Mouse (Mus musculus) olfactory bulb, adult 2 months (tissue): ENCODE measurements around the gene Bdp1. TPM values are rescaled to one million over a fixed set of nuclear protein-coding genes. Genes with fewer than 3 reads are reported as not detected.

Experiments used
- H3K27ac ChIP-seq: fragments of 200-500 bp; 2 replicates; pipeline ENCODE4 v1.5.1; 2012; ENCODE audit warnings: low read depth, low read length; ENCODE audit not compliant: insufficient read depth
- H3K4me1 ChIP-seq: fragments of 200-500 bp; 2 replicates; pipeline ENCODE4 v1.6.1; 2012; ENCODE audit warnings: low read length; ENCODE audit not compliant: control insufficient read depth, insufficient read depth
- H3K4me3 ChIP-seq: fragments of 200-500 bp; 2 replicates; pipeline ENCODE4 v1.5.1; 2012; ENCODE audit warnings: mild to moderate bottlenecking, low read depth, low read length, moderate library complexity; ENCODE audit not compliant: insufficient read depth
- CTCF ChIP-seq: fragments of 200-500 bp; IDR thresholded peaks from 2 replicates; pipeline ENCODE4 v1.5.1; 2012; ENCODE audit warnings: low read depth, mild to moderate bottlenecking, low read length, moderate library complexity; ENCODE audit not compliant: insufficient read depth
- POLR2A ChIP-seq: fragments of 200-500 bp; IDR thresholded peaks from 2 replicates; pipeline ENCODE4 v1.6.1; 2012; ENCODE audit warnings: mild to moderate bottlenecking, low read depth, low read length, moderate library complexity; ENCODE audit not compliant: insufficient read depth
- WGBS: fragments of 180-500 bp; shearing (Covaris S2); methylation state at CpG from one replicate; pipeline ENCODE4 v1.1.7; 2018; 5-methylcytosine and 5-hydroxymethylcytosine counted together
- polyA plus RNA-seq: library from polyadenylated mRNA; stranded (reverse); fragments of >200 nt; gene quantifications from 2 replicates; pipeline ENCODE4 v1.2.4, GENCODE M21; 2012; ENCODE audit warnings: low replicate concordance; ENCODE audit not compliant: missing spikeins, insufficient read depth, insufficient read length

Gene Bdp1
- 52.5 TPM in 1 of 2 replicates, not detected in the other for polyA plus RNA-seq

DNA sequence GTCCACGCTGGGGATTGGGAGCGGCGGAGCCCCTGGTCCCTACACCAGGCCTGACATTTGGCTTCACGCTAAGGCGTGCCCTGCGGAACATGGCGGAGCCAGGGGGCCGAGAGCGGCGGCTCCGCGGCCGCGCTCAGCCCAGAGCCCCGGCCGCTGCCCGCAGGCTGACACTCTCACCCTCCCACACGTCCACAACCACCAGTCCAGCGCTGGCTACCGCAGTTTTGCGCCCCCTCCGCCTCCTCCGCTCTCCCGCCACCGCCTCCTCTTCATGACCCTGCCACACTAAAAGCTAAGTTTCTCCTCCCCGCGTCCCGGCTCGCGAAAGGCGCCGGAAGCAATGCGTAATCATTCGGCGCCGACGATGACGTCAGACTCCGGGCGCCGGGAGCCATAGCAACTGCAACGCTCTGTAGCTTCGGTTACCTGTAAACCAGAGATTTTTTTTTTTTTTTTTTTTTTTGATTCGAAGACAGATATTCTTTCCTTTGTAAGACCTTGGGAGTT lies at the start of gene Bdp1:
Bdp1 (minus strand) TSS at position 323 of the 507 bp plus-strand sequence.
- no peak within 1 kb of the TSS for H3K27ac ChIP-seq
- peaks cover 8% of the 10 kb centered on the region for H3K4me1 ChIP-seq
- H3K4me3 ChIP-seq = peak within 1 kb of the TSS; percentile 82
- no peak for TF ChIP-seq CTCF
- peak; percentile 71 for TF ChIP-seq POLR2A
- WGBS = under 1% methylated on average over 40 of the region's 44 CpGs

DNA sequence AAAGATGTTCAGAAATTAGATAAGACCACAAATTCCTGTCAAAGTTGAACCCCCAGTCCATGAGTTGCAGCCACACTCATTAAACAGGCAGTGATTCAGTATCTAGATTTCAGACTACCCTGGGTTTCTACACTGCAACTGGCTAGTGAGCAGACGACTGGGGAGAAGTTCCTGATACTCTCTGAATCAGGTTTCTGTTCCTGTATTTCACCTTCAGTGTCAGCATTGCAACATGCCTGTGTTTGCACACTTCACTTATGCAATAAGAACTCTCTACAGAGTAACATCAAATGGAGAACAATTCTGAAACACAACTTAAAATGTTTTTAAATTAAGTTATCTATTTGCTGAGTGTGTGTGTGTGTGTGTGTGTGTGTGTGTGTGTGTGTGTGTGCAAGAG lies 48.8 kb upstream of the Bdp1 start:
- H3K4me1 ChIP-seq = no peaks in the 10 kb centered on the region
- no peak overlapping the region for H3K27ac ChIP-seq
- TF ChIP-seq POLR2A = no peak
- 70% methylated on average over 1 of the region's 1 CpGs for WGBS
- no peak overlapping the region for H3K4me3 ChIP-seq

DNA sequence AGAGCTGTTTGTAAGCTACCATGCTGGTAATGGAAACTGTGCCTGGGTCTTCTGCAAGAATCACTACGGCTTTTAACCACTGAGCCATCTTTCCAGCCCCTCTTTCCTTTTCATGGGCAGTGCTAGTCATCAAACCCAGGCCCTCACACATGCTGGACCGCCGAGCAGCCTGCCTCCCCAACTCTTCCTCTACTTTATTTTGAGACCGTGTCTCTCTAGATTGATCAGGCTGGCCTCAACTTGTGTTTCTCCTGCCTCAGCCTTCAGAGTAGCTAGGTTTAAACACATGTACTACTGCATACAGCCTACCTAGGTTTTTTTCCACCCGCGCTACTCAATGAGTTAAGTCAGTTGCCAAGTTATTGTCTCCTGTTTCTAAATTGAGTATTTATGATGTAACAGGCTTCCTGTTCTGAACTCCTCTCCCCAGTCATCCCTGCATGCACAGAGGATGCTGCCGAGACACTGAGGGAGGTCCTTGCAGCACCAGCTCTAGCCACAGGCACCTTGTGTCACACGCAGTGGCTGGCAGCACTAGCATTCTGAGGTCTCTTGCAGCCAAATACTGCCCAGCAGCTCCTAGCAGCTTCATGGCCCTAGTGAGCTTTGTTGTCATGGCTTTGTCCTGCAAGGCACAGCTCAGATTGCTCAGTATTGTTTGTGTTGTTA lies 37.9 kb upstream of the Bdp1 start:
- Histone ChIP-seq H3K4me3 (no peak overlapping the region), H3K27ac (no peak overlapping the region), H3K4me1 (no peaks in the 10 kb centered on the region)
- TF ChIP-seq CTCF (no peak), POLR2A (no peak)
- WGBS = 79% methylated on average over 8 of the region's 8 CpGs

DNA sequence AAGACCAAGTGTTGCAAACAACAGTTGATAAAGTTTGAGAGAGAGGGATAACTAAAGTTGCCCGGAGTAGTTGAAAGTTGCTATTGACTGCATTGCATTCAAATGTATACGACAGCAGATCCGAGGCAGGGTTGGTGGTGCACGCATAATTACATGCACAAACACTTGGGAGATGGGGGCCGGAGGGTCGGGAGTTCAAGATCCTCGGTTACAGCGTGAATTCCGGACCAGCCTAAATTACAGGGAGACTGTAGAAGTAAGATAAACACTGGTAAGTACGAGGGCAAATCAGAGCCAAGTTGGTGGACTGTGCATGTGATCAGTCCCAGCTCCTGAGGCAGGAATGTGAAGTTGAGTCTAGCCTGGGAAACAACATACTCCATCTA lies 21.4 kb upstream of the Bdp1 start:
- H3K4me3 ChIP-seq = peak overlapping the region; percentile 94
- WGBS = 1% methylated on average over 10 of the region's 10 CpGs
- TF ChIP-seq CTCF (no peak), POLR2A (no peak)
- H3K4me1 ChIP-seq = peaks cover 5% of the 10 kb centered on the region; the same call in 1 of the 2 replicates
- H3K27ac ChIP-seq = no peak overlapping the region

DNA sequence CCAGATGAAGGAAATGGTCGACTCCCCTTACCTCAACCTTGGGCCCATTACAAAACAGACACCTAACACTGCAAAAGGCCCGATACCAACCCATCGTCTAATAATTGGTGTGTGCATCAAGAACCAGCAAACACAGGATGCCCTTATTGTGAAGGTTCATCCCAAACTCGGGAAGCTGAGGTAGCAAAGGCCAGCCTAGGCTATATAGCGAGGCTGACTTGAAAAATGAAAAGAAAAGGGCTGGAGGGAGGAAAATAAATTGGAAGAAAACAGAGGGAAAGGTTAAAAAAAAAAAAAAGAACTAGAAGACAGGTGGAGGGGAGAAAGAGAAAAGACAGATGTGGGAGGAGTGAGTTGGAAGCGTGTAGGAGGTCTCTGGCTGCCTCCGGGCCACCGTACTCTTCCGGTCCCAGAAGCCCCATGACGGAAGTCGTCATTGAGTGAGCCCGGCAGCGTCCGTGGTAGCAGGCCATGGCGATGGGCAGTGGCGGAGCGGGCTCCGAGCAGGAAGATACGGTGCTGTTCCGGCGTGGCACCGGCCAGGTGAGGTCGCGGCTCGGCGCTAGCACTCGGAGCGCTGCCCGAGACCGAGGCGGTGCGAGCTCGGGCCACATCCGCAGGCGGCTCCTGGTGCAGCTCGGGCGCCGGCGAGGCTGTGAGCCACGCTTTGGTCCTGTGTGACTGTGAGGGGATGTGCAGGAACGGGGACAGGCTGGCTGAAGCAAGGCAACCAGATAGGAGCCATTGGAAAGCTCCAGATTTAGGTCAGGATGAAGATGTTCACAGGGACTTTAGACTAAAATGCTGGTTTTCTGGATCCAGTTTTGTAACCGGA lies 20.8 kb upstream of the Bdp1 start, which contains the start of gene Smn1:
Smn1 (plus strand) TSS at position 430 of the 835 bp plus-strand sequence.
- Histone ChIP-seq H3K4me3 (peak within 1 kb of the TSS; percentile 94), H3K27ac (peak within 1 kb of the TSS; percentile 23; the same call in 1 of the 2 replicates), H3K4me1 (peaks cover 5% of the 10 kb centered on the region; the same call in 1 of the 2 replicates)
- TF ChIP-seq CTCF = no peak
- TF ChIP-seq POLR2A = peak; percentile 77
- WGBS = 4% methylated on average over 42 of the region's 42 CpGs

DNA sequence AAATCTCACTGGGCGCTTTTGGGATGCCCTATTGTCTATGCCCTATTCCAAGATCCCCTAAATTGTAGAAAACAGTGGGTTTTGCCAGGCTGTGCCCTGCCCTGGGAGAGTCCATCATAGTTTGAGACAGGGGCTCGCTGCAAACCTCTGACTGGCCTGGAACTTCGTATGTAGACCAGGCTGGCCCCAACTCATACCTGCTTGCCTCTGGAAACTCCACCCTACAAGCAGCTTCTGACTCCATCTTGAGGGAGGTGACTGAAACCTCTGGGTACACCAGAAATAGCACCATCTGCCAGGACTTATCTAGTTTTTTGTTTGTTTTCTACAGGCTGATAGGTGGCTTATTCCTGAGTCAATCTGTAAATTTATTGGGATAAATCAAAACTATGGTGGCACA lies 20.1 kb upstream of the Bdp1 start:
- no peak for TF ChIP-seq CTCF
- no peak for TF ChIP-seq POLR2A
- Histone ChIP-seq H3K4me3 (no peak overlapping the region), H3K27ac (no peak overlapping the region), H3K4me1 (peaks cover 5% of the 10 kb centered on the region; the same call in 1 of the 2 replicates)
- 84% methylated on average over 3 of the region's 3 CpGs for WGBS

DNA sequence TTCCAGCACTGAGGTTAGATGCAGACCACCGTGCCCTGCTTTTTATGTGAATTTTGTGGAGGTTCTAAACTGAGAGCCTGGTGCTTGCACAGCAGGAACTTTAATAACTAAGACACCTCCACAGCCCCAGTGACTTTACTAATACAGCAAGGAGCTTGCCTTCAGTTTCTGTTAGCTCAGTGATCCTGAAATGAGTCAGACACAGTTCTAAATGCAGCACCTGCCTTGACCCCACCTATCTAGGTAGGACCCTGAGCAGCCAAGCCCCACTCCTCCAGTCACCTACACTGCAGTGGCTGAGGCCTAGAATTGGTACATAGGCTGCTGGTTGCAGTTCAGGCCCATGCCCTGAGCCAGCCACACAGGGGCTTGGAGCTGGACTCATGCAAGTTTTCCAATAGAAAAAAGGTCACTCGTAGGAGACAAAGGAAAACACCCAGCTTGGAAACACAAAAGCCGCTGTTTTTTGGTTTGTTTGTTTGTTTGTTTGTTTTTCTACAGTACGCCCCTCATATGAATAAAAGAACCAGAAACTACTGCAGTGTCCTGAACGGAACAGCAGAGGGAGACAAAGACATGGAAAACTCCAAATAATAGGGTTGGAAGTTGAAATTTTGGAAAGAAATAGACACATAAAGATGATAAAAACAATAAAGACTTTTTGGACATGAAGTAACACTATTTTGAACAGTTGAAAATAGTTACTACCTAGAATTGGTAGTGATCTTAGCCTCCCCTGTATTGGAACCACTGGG lies 8.5 kb upstream of the Bdp1 start:
- peaks cover 5% of the 10 kb centered on the region for H3K4me1 ChIP-seq
- H3K27ac ChIP-seq = no peak overlapping the region
- H3K4me3 ChIP-seq = no peak overlapping the region
- WGBS = 32% methylated on average over 5 of the region's 5 CpGs
- TF ChIP-seq POLR2A (no peak), CTCF (no peak)

DNA sequence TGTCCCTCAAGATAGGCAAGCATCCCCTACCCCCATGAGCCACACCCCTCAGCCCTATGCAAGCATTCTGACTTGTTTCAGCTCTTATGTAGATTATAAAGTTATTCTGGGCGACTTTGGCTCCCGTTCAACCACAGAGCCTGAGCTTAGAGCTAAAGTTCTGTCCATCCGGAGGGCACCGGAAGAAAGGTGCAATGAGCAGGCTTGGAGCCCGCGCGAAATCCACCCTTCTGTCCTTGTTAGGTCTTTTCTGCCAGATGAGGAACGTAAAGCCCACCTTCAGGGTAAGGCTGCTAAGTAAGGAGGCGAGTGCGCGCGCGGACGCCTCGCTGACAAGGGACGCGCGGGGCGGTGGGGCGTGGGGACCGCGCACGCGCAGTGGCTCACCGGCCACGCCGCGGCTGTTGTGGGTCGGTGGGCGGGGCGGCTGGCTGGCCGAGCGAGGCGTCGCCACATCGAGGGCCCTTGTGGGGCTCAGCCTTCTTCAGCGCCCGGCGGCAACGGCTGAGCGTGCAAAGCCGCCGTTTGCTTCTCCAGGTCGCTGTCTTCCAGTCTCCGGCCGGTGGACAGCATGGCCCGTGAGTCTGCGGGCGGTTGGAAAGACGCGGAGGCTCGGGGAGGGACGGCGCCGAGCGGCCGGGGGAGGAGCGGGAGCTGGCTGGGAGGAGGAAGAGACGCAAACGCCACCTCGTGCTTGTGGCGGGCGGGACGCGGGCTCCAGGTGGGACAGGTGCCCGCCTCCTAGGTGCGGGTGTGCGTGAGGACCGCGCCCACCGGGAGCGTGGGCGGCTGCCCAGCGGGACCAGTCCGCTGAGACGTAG lies 4.0 kb upstream of the Bdp1 start, which contains the start of gene Serf1:
Serf1 (plus strand) TSS at position 361 of the 821 bp plus-strand sequence.
- WGBS = under 1% methylated on average over 76 of the region's 76 CpGs

More for the DNA sequence above, 4.0 kb upstream of the Bdp1 start, which contains the start of gene Serf1:
- H3K4me3 ChIP-seq = peak within 1 kb of the TSS; percentile 79
- no peak within 1 kb of the TSS for H3K27ac ChIP-seq
- TF ChIP-seq POLR2A (peak; percentile 69), CTCF (no peak)
- peaks cover 5% of the 10 kb centered on the region for H3K4me1 ChIP-seq
